Mouse (Mus musculus): ENCODE data around the gene Spp2. TPM values are rescaled to one million over a fixed set of nuclear protein-coding genes. Genes with fewer than 3 reads are reported as not detected.
A peak's percentile ranks its signal among the peaks of the same experiment; 100 is the strongest.

The Spp2 gene
- total and polyA plus RNA-seq, 3 experiments: not detected

DNA sequence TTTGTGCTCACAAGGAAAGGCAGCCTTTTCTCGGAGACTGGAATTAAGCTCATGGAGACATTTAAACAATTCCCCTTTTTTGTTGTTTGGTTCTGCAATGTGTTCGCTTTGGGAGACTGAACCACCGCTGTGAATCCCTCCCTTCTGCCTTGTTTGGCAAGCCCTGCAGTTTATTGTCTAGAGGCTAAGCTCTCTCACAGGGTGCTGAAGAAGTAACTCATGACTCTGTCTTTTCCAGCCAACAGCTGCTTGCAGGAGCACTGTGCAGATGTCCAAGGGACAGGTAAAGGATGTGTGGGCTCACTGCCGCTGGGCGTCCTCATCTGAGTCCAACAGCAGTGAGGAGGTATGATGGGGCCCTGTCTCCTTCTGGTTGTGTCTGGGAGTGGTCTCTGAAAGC is 5.3 kb downstream of the Spp2 start:
- Histone ChIP-seq H3K27me3 (ENCODE audit: control insufficient read depth, insufficient read depth, low read length) (no peaks in the 10 kb centered on the region), H3K4me1 (ENCODE audit: control insufficient read depth, insufficient read depth, low read length) (no peaks in the 10 kb centered on the region), H3K4me3 (no peak overlapping the region), H3K36me3 (ENCODE audit: control insufficient read depth, insufficient read depth, low read length) (no peaks in the 10 kb centered on the region), H3K79me2 (replicated peaks; ENCODE audit: control insufficient read depth, insufficient read depth, low read length) (no peaks in the 10 kb centered on the region), H3K9ac (ENCODE audit: low read depth, low read length) (no peak overlapping the region), H3K27ac (no peak overlapping the region)
- intact Hi-C loops (cut with DNase I): no loop called here
- WGBS: 75% methylated on average over 5 of the region's 5 CpGs
- no peak for TF ChIP-seq EP300 (IDR thresholded peaks at IDR 0.05; ENCODE audit: insufficient read depth, low read depth, low read length)
- TF ChIP-seq POLR2A (IDR thresholded peaks at IDR 0.05; ENCODE audit: insufficient read depth, low read depth, low read length): no peak
- TF ChIP-seq CTCF (IDR thresholded peaks at IDR 0.05): no peak
- DNase-seq: no peak

DNA sequence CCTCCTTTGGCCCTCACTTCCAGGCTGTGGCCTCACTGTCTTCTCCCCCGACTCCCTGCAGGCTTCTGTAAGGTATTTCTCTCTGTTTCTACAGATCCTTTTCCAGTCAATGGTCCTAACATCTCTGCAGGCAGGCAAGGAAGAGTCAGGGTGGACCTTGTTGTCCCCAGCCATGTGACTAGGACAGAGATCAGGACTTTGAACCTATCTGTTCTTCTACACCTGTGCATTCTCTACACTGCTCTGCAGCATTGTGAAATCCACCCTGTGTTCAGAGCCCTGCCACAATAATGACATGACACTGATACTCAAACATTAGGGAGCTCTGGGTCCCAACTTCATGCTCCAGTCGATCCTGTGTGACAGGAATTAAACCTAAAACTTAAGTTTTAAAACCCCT is 12.2 kb downstream of the Spp2 start:
- no peak overlapping the region for H3K27ac ChIP-seq
- no peak for TF ChIP-seq CTCF (IDR thresholded peaks at IDR 0.05)
- TF ChIP-seq POLR2A (IDR thresholded peaks at IDR 0.05; ENCODE audit: insufficient read depth, low read depth, low read length): no peak
- TF ChIP-seq EP300 (IDR thresholded peaks at IDR 0.05; ENCODE audit: insufficient read depth, low read depth, low read length): no peak
- no peaks in the 10 kb centered on the region for H3K79me2 ChIP-seq (replicated peaks; ENCODE audit: control insufficient read depth, insufficient read depth, low read length)
- intact Hi-C loops (cut with DNase I): no loop called here
- H3K27me3 ChIP-seq (ENCODE audit: control insufficient read depth, insufficient read depth, low read length): no peaks in the 10 kb centered on the region
- no peak overlapping the region for H3K9ac ChIP-seq (ENCODE audit: low read depth, low read length)
- no peaks in the 10 kb centered on the region for H3K4me1 ChIP-seq (ENCODE audit: control insufficient read depth, insufficient read depth, low read length)
- no peak for DNase-seq
- 55% methylated on average over 2 of the region's 2 CpGs for WGBS
- no peaks in the 10 kb centered on the region for H3K36me3 ChIP-seq (ENCODE audit: control insufficient read depth, insufficient read depth, low read length)
- H3K4me3 ChIP-seq: no peak overlapping the region

DNA sequence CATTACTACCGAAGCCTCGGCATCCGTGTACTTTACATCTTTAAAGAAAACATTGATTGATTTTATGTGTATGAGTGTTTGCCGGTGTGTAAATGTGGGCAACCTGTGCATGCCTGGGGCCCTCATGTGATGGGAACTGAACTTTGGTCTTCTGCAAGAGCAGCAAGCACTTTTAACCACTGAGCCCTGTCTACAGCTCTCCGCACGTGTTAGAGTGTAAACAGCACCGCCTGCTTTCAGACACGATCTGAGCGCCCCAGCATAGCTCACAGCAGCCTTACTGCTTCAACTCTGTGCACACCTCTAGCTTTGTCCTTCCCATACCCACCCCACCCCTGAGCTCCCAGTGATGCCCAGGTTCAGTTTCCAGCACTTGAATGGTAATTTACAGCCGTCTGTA is 15.3 kb downstream of the Spp2 start:
- no peaks in the 10 kb centered on the region for H3K36me3 ChIP-seq (ENCODE audit: control insufficient read depth, insufficient read depth, low read length)
- no peak overlapping the region for H3K4me3 ChIP-seq
- H3K27ac ChIP-seq: no peak overlapping the region
- no peaks in the 10 kb centered on the region for H3K79me2 ChIP-seq (replicated peaks; ENCODE audit: control insufficient read depth, insufficient read depth, low read length)
- WGBS: 84% methylated on average over 10 of the region's 10 CpGs
- intact Hi-C loops (cut with DNase I): loop anchor here (10.0 kb wide), 1 partner anchor 773 kb away; no protein-coding TSS in a partner anchor
- no peaks in the 10 kb centered on the region for H3K27me3 ChIP-seq (ENCODE audit: control insufficient read depth, insufficient read depth, low read length)
- TF ChIP-seq CTCF (IDR thresholded peaks at IDR 0.05) (no peak), POLR2A (IDR thresholded peaks at IDR 0.05; ENCODE audit: insufficient read depth, low read depth, low read length) (no peak), EP300 (IDR thresholded peaks at IDR 0.05; ENCODE audit: insufficient read depth, low read depth, low read length) (no peak)
- H3K4me1 ChIP-seq (ENCODE audit: control insufficient read depth, insufficient read depth, low read length): no peaks in the 10 kb centered on the region
- H3K9ac ChIP-seq (ENCODE audit: low read depth, low read length): no peak overlapping the region
- no peak for DNase-seq

DNA sequence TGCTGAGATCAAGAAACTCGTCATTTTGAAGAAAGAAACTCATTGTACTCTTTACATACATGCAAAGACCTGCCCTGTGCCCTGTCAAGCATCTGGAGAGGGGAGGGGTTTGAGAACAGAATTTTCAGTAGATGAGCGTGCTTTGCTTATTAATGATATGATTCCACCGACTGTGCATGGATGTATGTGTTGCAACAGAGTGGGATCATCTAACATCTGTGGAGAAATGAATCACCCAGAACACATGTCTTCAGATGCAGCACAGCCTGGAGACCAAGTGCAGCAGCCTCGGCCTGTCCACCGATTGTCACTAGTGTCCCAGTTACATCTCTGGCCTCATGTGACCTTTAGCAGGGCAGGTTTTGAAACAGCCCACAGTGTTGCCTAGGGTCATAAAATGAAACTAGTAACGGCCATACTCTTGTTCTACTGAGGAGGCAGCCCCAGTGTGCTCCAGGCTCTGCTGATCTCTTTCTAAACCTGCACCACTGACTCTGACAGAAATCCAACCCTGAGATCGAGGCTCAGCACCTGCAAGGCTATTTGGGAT is 16.2 kb downstream of the Spp2 start:
- H3K79me2 ChIP-seq (replicated peaks; ENCODE audit: control insufficient read depth, insufficient read depth, low read length): no peaks in the 10 kb centered on the region
- H3K27me3 ChIP-seq (ENCODE audit: control insufficient read depth, insufficient read depth, low read length): no peaks in the 10 kb centered on the region
- intact Hi-C loops (cut with DNase I): loop anchor here (1.0 to 10.0 kb wide), 2 partner anchors 139 to 772 kb away; no protein-coding TSS in a partner anchor
- no peak overlapping the region for H3K4me3 ChIP-seq
- H3K36me3 ChIP-seq (ENCODE audit: control insufficient read depth, insufficient read depth, low read length): no peaks in the 10 kb centered on the region
- TF ChIP-seq POLR2A (IDR thresholded peaks at IDR 0.05; ENCODE audit: insufficient read depth, low read depth, low read length) (no peak), EP300 (IDR thresholded peaks at IDR 0.05; ENCODE audit: insufficient read depth, low read depth, low read length) (no peak), CTCF (IDR thresholded peaks at IDR 0.05) (no peak)
- DNase-seq: no peak
- no peaks in the 10 kb centered on the region for H3K4me1 ChIP-seq (ENCODE audit: control insufficient read depth, insufficient read depth, low read length)
- H3K27ac ChIP-seq: no peak overlapping the region
- WGBS: 63% methylated on average over 7 of the region's 7 CpGs
- H3K9ac ChIP-seq (ENCODE audit: low read depth, low read length): no peak overlapping the region

DNA sequence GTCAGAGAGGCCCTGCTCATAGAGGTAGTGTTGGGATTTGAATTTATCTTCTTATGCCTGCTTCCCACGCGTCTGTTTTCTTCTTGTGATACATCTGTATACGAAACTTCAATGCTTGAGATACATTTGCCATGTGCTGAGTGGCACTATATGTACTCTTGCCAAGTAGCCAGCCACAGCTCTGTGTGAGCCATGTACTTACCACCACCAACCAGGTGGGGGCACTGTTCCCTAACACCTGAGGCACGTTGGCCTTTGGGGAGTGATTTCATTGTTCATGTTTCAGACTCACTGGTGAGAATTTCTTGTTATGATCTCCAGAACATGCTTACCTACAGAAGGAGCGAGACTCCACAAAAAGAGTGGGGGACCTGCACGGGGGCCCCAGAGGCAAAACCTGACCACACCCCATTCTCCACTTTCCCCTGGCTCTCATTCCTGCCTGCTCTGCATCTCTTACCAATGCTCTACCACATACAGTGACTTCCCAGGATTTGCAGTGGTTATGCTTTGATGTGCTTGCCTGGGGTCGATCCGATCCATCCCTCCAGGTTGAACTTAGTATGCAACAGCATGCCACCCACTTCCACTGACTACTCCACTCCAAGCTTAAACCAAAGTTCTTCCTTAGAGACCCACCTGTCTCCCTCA is 18.0 kb downstream of the Spp2 start:
- Histone ChIP-seq H3K27ac (no peak overlapping the region), H3K79me2 (replicated peaks; ENCODE audit: control insufficient read depth, insufficient read depth, low read length) (no peaks in the 10 kb centered on the region), H3K4me1 (ENCODE audit: control insufficient read depth, insufficient read depth, low read length) (no peaks in the 10 kb centered on the region), H3K9ac (ENCODE audit: low read depth, low read length) (no peak overlapping the region), H3K36me3 (ENCODE audit: control insufficient read depth, insufficient read depth, low read length) (no peaks in the 10 kb centered on the region), H3K4me3 (no peak overlapping the region), H3K27me3 (ENCODE audit: control insufficient read depth, insufficient read depth, low read length) (no peaks in the 10 kb centered on the region)
- WGBS: 22% methylated on average over 8 of the region's 8 CpGs
- peak; percentile 63 to 83 for DNase-seq
- intact Hi-C loops (cut with DNase I): loop anchor here (1.0 to 10.0 kb wide), 3 partner anchors 281 to 770 kb away; no protein-coding TSS in a partner anchor
- no peak for TF ChIP-seq POLR2A (IDR thresholded peaks at IDR 0.05; ENCODE audit: insufficient read depth, low read depth, low read length)
- TF ChIP-seq EP300 (IDR thresholded peaks at IDR 0.05; ENCODE audit: insufficient read depth, low read depth, low read length): peak; percentile 92

All from heart, adult 2 months (tissue).